Mouse (Mus musculus): ENCODE data around the gene Cbx4.

- TF ChIP-seq CTCF (IDR thresholded peaks at IDR 0.05; ENCODE audit: control insufficient read depth, insufficient read depth, low read length) = no peak
- TF ChIP-seq POLR2A (IDR thresholded peaks at IDR 0.05; ENCODE audit: borderline replicate concordance, control insufficient read depth, low read depth, low read length) = no peak
These were observed 48.6 kb upstream of the Cbx4 start for GRCm38 (mm10) chr11:119134586-119134985.
